In genomic region chr9:92610628-92611267, GRCm38 (mm10) we compare ENCODE assay signal across 9 mouse cellular contexts.
DNase-seq lines count a peak whose midpoint lies in the region; ATAC-seq lines count a peak whose summit lies in the region.
"Had no signal": no experiment of that assay in that cellular context is flagged by ENCODE, and none has a peak within 500 bp of the region (broad histone marks: within the 10 kb centered on the region; RNA-seq: fewer than 3 reads in every experiment).

No protein-coding gene starts in this region.

- WGBS in liver, embryonic 11.5 days = 61% methylated on average over 9 of the region's 9 CpGs

- no peak overlapping the region for H3K27ac ChIP-seq in liver, embryonic 11.5 days (ENCODE audit: low read depth, low read length)
- H3K27ac ChIP-seq: liver, embryonic 15.5 days had no signal

- no peaks in the 10 kb centered on the region for H3K27me3 ChIP-seq in liver, embryonic 11.5 days (replicated peaks; ENCODE audit: control insufficient read depth, insufficient read depth, low read length)
- H3K27me3 ChIP-seq: liver, embryonic 15.5 days had no signal

- H3K4me1 ChIP-seq in liver, embryonic 11.5 days (replicated peaks; ENCODE audit: control insufficient read depth, insufficient read depth, low read length) = no peaks in the 10 kb centered on the region
- H3K4me1 ChIP-seq: liver, embryonic 15.5 days had no signal

- no peak overlapping the region for H3K4me2 ChIP-seq in liver, embryonic 11.5 days
- H3K4me2 ChIP-seq: liver, embryonic 15.5 days had no signal

- H3K4me3 ChIP-seq in liver, embryonic 11.5 days (ENCODE audit: low read depth, low read length) = no peak overlapping the region
- H3K4me3 ChIP-seq: erythroblast, embryonic 14.5 days; liver, embryonic 15.5 days had no signal

- H3K9me3 ChIP-seq in liver, embryonic 11.5 days (ENCODE audit: control insufficient read depth, low read length) = no peaks in the 10 kb centered on the region
- H3K9me3 ChIP-seq: liver, embryonic 15.5 days had no signal

- DNase-seq in liver (peak; percentile 12), MN1 (ENCODE audit: low spot score) (peak; percentile 64)
- no peak for DNase-seq in liver, embryonic 11.5 days (ENCODE audit: low spot score)
- DNase-seq in c-Kit-positive CD71-negative TER-119-negative erythroid progenitor cells, embryonic 14.5 days (ENCODE audit: low read depth) = peak; percentile 28
- DNase-seq in gonadal fat pad, adult 2 months (ENCODE audit: low read depth) = peak; percentile 5
- peak; percentile 25 for DNase-seq in layer of hippocampus, adult 9-11 months
- DNase-seq in retina, postnatal 7 days (ENCODE audit: low read depth, low spot score) = peak; percentile 31

- H3K36me3 ChIP-seq in liver, embryonic 11.5 days (ENCODE audit: control insufficient read depth, insufficient read depth, low read length) = no peaks in the 10 kb centered on the region
- H3K36me3 ChIP-seq: liver, embryonic 15.5 days had no signal

- no peak overlapping the region for H3K9ac ChIP-seq in liver, embryonic 11.5 days (ENCODE audit: low read depth, low read length)
- H3K9ac ChIP-seq: liver, embryonic 15.5 days had no signal

- no peak for ATAC-seq in liver, embryonic 11.5 days (replicated peaks; ENCODE audit: low FRiP score)
